Mouse (Mus musculus): ENCODE measurements around the gene Zfp366.

DNA sequence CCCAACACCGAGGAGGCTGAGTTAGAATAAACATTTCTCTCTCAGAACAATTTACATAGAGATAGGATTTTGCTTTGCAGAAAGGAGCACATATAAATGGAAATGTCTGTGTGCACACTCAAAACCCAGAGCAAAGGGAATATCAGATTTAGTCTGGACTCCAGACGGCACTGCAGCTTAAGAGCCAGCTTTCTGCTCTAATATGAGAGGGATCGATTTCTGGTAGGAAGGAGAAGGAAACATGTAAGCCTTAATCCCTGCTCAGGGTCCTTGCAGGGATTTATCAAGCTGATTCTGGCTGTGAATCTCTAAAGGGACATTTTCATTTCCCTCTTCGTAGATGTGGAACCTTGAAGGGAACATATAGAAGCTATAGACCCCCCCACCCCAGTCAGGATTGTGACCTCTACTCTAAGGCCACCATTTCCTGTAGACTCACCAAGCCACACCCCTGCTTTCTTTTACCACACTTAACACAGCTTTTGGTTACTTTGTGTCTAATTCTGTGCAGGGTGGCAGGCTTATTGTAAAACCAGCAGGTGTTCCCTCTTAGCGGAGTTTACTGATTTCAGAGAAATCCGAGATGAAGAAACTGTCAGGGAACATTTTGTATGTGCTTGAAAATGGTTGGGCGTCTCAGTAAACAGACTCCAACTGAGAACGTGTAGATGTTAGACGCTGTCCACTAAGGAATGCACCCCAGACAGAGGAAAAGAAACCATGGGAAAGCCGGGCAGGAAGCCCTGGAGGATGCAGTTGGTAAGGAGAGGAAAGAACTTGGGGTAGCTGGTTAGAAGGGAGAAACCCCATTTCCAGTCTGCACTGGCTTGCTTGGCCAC is 20.9 kb upstream of the Zfp366 start:
- TF ChIP-seq POLR2A (IDR thresholded peaks at IDR 0.05; ENCODE audit: insufficient read depth, low read length) (no peak), EP300 (IDR thresholded peaks at IDR 0.05; ENCODE audit: insufficient read depth, low read depth, low read length) (no peak)

Data from ES-Bruce4 (cell line).